Mouse (Mus musculus) heart, adult 2 months (tissue): Measurements from ENCODE around the gene Scd1. TPM values are rescaled to one million over a fixed set of nuclear protein-coding genes. Genes with fewer than 3 reads are reported as not detected.

Source experiments
- DNase-seq, 2 experiments: peaks; one replicate each; pipeline ENCODE4 v3.0.0; 2021
- H3K27ac ChIP-seq: fragments of 200-600 bp; 2 replicates; pipeline ENCODE4 v1.8.1; 2022
- H3K27me3 ChIP-seq: fragments of 200-500 bp; 2 replicates; pipeline ENCODE4 v1.6.1; 2012; ENCODE audit warnings: mild to moderate bottlenecking, low read length, inconsistent platforms, mixed read lengths; ENCODE audit not compliant: control insufficient read depth, insufficient read depth
- H3K36me3 ChIP-seq: fragments of 200-500 bp; 2 replicates; pipeline ENCODE4 v1.6.1; 2012; ENCODE audit warnings: low read length, inconsistent platforms; ENCODE audit not compliant: control insufficient read depth, insufficient read depth
- H3K4me1 ChIP-seq: fragments of 200-500 bp; 2 replicates; pipeline ENCODE4 v1.6.1; 2011; ENCODE audit warnings: low read length; ENCODE audit not compliant: control insufficient read depth, insufficient read depth
- H3K4me3 ChIP-seq: fragments of 200-600 bp; 2 replicates; pipeline ENCODE4 v1.8.1; 2022
- H3K79me2 ChIP-seq: fragments of 200-500 bp; replicated peaks from 2 replicates; pipeline ENCODE4 v1.6.1; 2012; ENCODE audit warnings: mild to moderate bottlenecking, inconsistent platforms, low read length, moderate library complexity, mixed read lengths; ENCODE audit not compliant: control insufficient read depth, insufficient read depth
- H3K9ac ChIP-seq: fragments of 200-500 bp; 2 replicates; pipeline ENCODE4 v1.6.1; 2012; ENCODE audit warnings: low read depth, mild to moderate bottlenecking, control low read depth, inconsistent platforms, low read length, mixed read lengths
- CTCF ChIP-seq: fragments of 200-600 bp; IDR thresholded peaks from 2 replicates; pipeline ENCODE4 v1.8.1; 2022; ENCODE audit warnings: antibody characterized with exemption, mild to moderate bottlenecking, moderate library complexity
- EP300 ChIP-seq: fragments of 200-500 bp; IDR thresholded peaks from 2 replicates; pipeline ENCODE4 v1.6.1; 2011; ENCODE audit warnings: low read depth, low read length, control low read depth; ENCODE audit not compliant: insufficient read depth
- POLR2A ChIP-seq: fragments of 200-500 bp; IDR thresholded peaks from 2 replicates; pipeline ENCODE4 v1.6.1; 2011; ENCODE audit warnings: mild to moderate bottlenecking, low read depth, low read length, control low read depth; ENCODE audit not compliant: insufficient read depth
- WGBS: fragments of 180-500 bp; shearing (Covaris S2); methylation state at CpG from one replicate; pipeline ENCODE4 v1.1.7; 2018; 5-methylcytosine and 5-hydroxymethylcytosine counted together
- intact Hi-C: fragments of 180-260 bp; cut with DNase I; formaldehyde crosslinking; loops from one replicate; pipeline ENCODE4 v1.15.1; 2025
- polyA plus RNA-seq: library from polyadenylated mRNA; depleted of rRNA; stranded (reverse); fragments of >200 nt; gene quantifications from 2 replicates; pipeline ENCODE4 v1.2.3, GENCODE M21; 2012
- total RNA-seq, 2 experiments: library from RNA; stranded (reverse); gene quantifications; 2 replicates each; pipeline ENCODE4 v1.2.3; 2021

Gene Scd1
- total and polyA plus RNA-seq, 3 experiments = 25.9 to 1,844 (median 31.7) TPM

GRCm38 (mm10) chr19:44437975-44438374 lies 30.3 kb upstream of the Scd1 start:
- Histone ChIP-seq H3K4me3 (no peak overlapping the region), H3K36me3 (no peaks in the 10 kb centered on the region), H3K27me3 (no peaks in the 10 kb centered on the region), H3K27ac (no peak overlapping the region), H3K4me1 (no peaks in the 10 kb centered on the region), H3K9ac (no peak overlapping the region), H3K79me2 (no peaks in the 10 kb centered on the region)
- WGBS = 59% methylated on average over 6 of the region's 6 CpGs
- TF ChIP-seq EP300 (no peak), POLR2A (no peak)
- DNase-seq = no peak
- intact Hi-C loops = no loop called here

GRCm38 (mm10) chr19:44432084-44432483 lies 24.4 kb upstream of the Scd1 start:
- no peak overlapping the region for H3K4me3 ChIP-seq
- no peak overlapping the region for H3K9ac ChIP-seq
- H3K79me2 ChIP-seq = no peaks in the 10 kb centered on the region
- no peak for TF ChIP-seq EP300
- no peak for TF ChIP-seq POLR2A
- TF ChIP-seq CTCF = no peak
- H3K4me1 ChIP-seq = no peaks in the 10 kb centered on the region
- no peaks in the 10 kb centered on the region for H3K36me3 ChIP-seq
- intact Hi-C loops = no loop called here
- no peaks in the 10 kb centered on the region for H3K27me3 ChIP-seq
- no peak overlapping the region for H3K27ac ChIP-seq
- no peak for DNase-seq
- 80% methylated on average over 5 of the region's 5 CpGs for WGBS

GRCm38 (mm10) chr19:44427721-44428120 lies 20.0 kb upstream of the Scd1 start:
- 80% methylated on average over 1 of the region's 1 CpGs for WGBS
- H3K27me3 ChIP-seq = 0 out of 2 replicates have a peak, but pooled peaks cover 2% of the 10 kb centered on the region

GRCm38 (mm10) chr19:44422051-44422631 lies 14.5 kb upstream of the Scd1 start:
- intact Hi-C loops = loop anchor here (5.0 kb wide), 1 partner anchor 50 kb away; no protein-coding TSS in a partner anchor
- Histone ChIP-seq H3K36me3 (no peaks in the 10 kb centered on the region), H3K4me1 (no peaks in the 10 kb centered on the region), H3K27me3 (0 out of 2 replicates have a peak, but pooled peaks cover 2% of the 10 kb centered on the region), H3K27ac (no peak overlapping the region), H3K79me2 (no peaks in the 10 kb centered on the region), H3K4me3 (no peak overlapping the region), H3K9ac (no peak overlapping the region)
- 47% methylated on average over 8 of the region's 8 CpGs for WGBS
- no peak for TF ChIP-seq POLR2A
- no peak for TF ChIP-seq EP300
- TF ChIP-seq CTCF = no peak
- DNase-seq = peak in 1 of 2 experiments; percentile 26

More at GRCm38 (mm10) chr19:44427721-44428120, 20.0 kb upstream of the Scd1 start:
- TF ChIP-seq POLR2A (no peak), EP300 (no peak), CTCF (no peak)
- DNase-seq = no peak
- Histone ChIP-seq H3K9ac (no peak overlapping the region), H3K4me3 (no peak overlapping the region), H3K79me2 (no peaks in the 10 kb centered on the region), H3K4me1 (no peaks in the 10 kb centered on the region), H3K27ac (no peak overlapping the region), H3K36me3 (no peaks in the 10 kb centered on the region)
- intact Hi-C loops = no loop called here

- intact Hi-C loops = loop anchor here (1.0 to 5.0 kb wide), 2 partner anchors 46 to 167 kb away; no protein-coding TSS in a partner anchor
- no peaks in the 10 kb centered on the region for H3K79me2 ChIP-seq
- 0 out of 2 replicates have a peak, but pooled peaks cover 2% of the 10 kb centered on the region for H3K27me3 ChIP-seq
- no peak for DNase-seq
- TF ChIP-seq CTCF (no peak), POLR2A (no peak), EP300 (no peak)
- H3K4me1 ChIP-seq = no peaks in the 10 kb centered on the region
- no peak overlapping the region for H3K27ac ChIP-seq
- 48% methylated on average over 11 of the region's 11 CpGs for WGBS
- no peak overlapping the region for H3K4me3 ChIP-seq
- H3K9ac ChIP-seq = no peak overlapping the region
- H3K36me3 ChIP-seq = no peaks in the 10 kb centered on the region
Observed at GRCm38 (mm10) chr19:44419530-44419929, 11.9 kb upstream of the Scd1 start.

GRCm38 (mm10) chr19:44418945-44419344 lies 11.3 kb upstream of the Scd1 start:
- Histone ChIP-seq H3K27ac (no peak overlapping the region), H3K9ac (no peak overlapping the region), H3K79me2 (no peaks in the 10 kb centered on the region), H3K4me1 (no peaks in the 10 kb centered on the region), H3K36me3 (no peaks in the 10 kb centered on the region), H3K27me3 (0 out of 2 replicates have a peak, but pooled peaks cover 2% of the 10 kb centered on the region), H3K4me3 (no peak overlapping the region)
- intact Hi-C loops = loop anchor here (1.0 to 5.0 kb wide), 2 partner anchors 46 to 167 kb away; no protein-coding TSS in a partner anchor
- DNase-seq = peak; percentile 59 to 82
- TF ChIP-seq EP300 (0 out of 2 replicates have a peak, but pooled peaks have one; percentile 38), POLR2A (no peak), CTCF (peak; percentile 96)
- 21% methylated on average over 4 of the region's 4 CpGs for WGBS
